Mouse (Mus musculus): ENCODE data around the gene Ptpn5.

DNA sequence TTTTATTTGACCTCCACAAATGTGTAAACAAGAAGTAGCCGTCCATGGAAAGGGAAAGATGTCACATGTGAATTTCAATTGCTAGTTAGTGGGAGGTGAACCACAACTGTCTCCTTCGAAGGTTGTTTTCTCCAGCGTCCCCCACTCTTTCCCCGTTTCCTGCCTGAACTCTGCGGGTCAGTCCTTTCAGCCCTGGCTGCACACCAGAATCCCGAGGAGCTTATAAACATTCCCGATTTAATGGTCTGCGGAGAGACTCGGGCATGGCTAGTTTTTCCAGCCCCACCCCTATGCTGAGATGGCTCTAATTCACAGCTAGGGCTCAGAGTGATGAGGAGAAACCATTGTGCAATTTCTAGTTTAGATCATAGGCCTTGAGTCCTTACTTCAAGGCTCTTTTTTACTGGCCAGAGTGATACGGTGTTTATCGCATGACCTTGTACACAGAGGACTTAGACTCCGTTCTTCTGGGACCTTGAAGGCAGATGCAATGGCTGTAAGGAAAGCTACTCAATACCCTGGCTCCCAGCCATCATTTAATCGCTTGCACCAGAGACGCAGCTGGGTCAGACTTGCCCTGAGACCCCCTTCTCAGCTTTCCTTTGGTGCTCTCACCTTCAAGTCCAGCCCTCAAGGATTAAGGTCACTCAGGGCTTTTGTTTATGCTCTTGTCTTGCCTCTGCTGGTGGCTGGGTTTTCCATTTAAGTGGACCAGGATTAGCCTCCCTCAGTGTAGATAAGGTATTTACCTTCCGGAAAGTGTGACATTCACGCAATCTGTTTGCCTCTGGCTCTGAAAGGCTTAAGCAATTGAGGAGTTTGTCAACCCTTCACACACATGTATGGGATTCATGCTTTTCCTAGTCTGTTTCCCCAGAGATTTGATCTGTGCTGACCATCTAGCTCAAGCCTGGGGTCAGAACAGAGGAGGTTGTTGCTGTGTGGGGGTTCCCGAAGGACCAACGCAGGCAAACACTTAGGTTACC, 59.7 kb downstream of the Ptpn5 start:
- TF ChIP-seq CTCF (IDR thresholded peaks at IDR 0.05; ENCODE audit: insufficient read depth, low read depth, low read length) (no peak), POLR2A (IDR thresholded peaks at IDR 0.05; ENCODE audit: insufficient read depth, low read depth, low read length) (no peak)

Data from olfactory bulb, adult 2 months (tissue).